Mouse (Mus musculus) kidney, adult 2 months (tissue): ENCODE results near the gene Pitpnm3.

Experiments used
- CTCF ChIP-seq: fragments of 200-500 bp; conservative IDR thresholded peaks from 2 replicates; pipeline ENCODE4 v1.5.1; 2011; ENCODE audit warnings: low read depth, mild to moderate bottlenecking, control low read depth, low read length, moderate library complexity, mixed read lengths; ENCODE audit not compliant: insufficient read depth, insufficient read length
- POLR2A ChIP-seq: fragments of 200-500 bp; IDR thresholded peaks from one replicate; pipeline ENCODE4 v1.6.1; 2011; ENCODE audit warnings: low read depth, low read length, control low read depth

- TF ChIP-seq POLR2A (no peak), CTCF (no peak)
These were observed 3.9 kb downstream of the Pitpnm3 start for GRCm38 (mm10) chr11:72131697-72132096.
